Mouse (Mus musculus) stomach, postnatal 0 days (tissue): ENCODE measurements around the gene Gprin3. TPM values are rescaled to one million over a fixed set of nuclear protein-coding genes. Genes with fewer than 3 reads are reported as not detected.
"Not testable (repeated sequence)": the region's sequence is repeated elsewhere in the genome, so short reads cannot be mapped to it uniquely, and the experiment has no call there.

ENCODE experiments used
- ATAC-seq: fragments of 200-750 bp; cut with Nextera tagmentation; 2 replicates; pipeline ENCODE4 v1.8.0; 2017; ENCODE audit not compliant: low FRiP score, low TSS enrichment
- DNase-seq: peaks from one replicate; pipeline ENCODE4 v3.0.0-alpha.2; 2016; ENCODE audit warnings: low spot score
- H3K27ac ChIP-seq: fragments of 300-500 bp; sonication (generic); replicated peaks from 2 replicates; pipeline ENCODE4 v1.5.1; 2014; ENCODE audit warnings: mild to moderate bottlenecking, control low read depth
- H3K27me3 ChIP-seq: fragments of 300-500 bp; sonication (generic); 2 replicates; pipeline ENCODE4 v1.6.1; 2014; ENCODE audit warnings: low read length; ENCODE audit not compliant: control insufficient read depth, insufficient read depth
- H3K36me3 ChIP-seq: fragments of 300-500 bp; sonication (generic); 2 replicates; pipeline ENCODE4 v1.6.1; 2014; ENCODE audit warnings: low read length, mixed read lengths; ENCODE audit not compliant: control insufficient read depth, insufficient read depth
- H3K4me1 ChIP-seq: fragments of 300-500 bp; sonication (generic); replicated peaks from 2 replicates; pipeline ENCODE4 v1.6.1; 2014; ENCODE audit warnings: antibody characterized with exemption; ENCODE audit not compliant: control insufficient read depth, insufficient read depth
- H3K4me2 ChIP-seq: fragments of 300-500 bp; sonication (generic); replicated peaks from 2 replicates; pipeline ENCODE4 v1.6.1; 2014; ENCODE audit warnings: low read depth, mild to moderate bottlenecking, control low read depth, moderate library complexity
- H3K4me3 ChIP-seq: fragments of 300-500 bp; sonication (generic); 2 replicates; pipeline ENCODE4 v1.5.1; 2014; ENCODE audit warnings: low read depth, low read length, control low read depth
- H3K9ac ChIP-seq: fragments of 300-500 bp; sonication (generic); 2 replicates; pipeline ENCODE4 v1.6.1; 2014; ENCODE audit warnings: mild to moderate bottlenecking, low read length, control low read depth, mixed read lengths
- H3K9me3 ChIP-seq: fragments of 300-500 bp; sonication (generic); 2 replicates; pipeline ENCODE4 v1.6.1; 2016; ENCODE audit warnings: low read length; ENCODE audit not compliant: control insufficient read depth
- CTCF ChIP-seq: IDR thresholded peaks from 2 replicates; pipeline ENCODE4 v1.5.1; 2016; ENCODE audit warnings: antibody characterized with exemption, low read depth, mild to moderate bottlenecking, moderate library complexity
- EP300 ChIP-seq: optimal IDR thresholded peaks from 2 replicates; pipeline ENCODE3; 2016; ENCODE audit warnings: antibody characterized with exemption
- WGBS: fragments of 180-500 bp; shearing (Covaris S2); extraction: QIAGEN DNeasy Blood & Tissue Kit; methylation state at CpG from one replicate; pipeline ENCODE4 v1.1.7; 2014; 5-methylcytosine and 5-hydroxymethylcytosine counted together
- polyA plus RNA-seq: library from polyadenylated mRNA; unstranded; fragments of >200 nt; fragmentation: Nextera tagmentation; extraction: Ambion mirVana; gene quantifications from 2 replicates; pipeline ENCODE4 v1.2.1, GENCODE M21; 2015

Gene Gprin3
- polyA plus RNA-seq, 1 experiment from 2014 or later: 2.7 TPM

DNA sequence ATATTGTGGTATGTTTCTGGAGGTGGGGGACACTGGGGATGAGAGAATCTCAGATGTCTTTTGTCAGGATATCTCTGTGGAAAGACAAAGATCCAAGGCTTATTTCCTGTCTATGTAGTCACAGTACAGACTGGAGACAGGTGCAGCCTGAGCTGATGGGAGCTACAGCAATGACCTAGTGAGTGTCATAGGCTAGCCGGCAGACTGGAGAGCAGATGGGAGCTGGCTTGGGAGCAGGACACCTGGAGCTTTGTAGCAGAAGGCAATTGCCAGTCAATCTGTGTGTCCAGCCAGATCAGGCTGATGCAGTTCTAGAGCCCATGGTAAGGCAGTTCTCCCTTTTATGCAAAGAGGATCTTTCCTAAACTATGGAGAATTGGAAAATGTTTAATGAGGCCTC, 97.8 kb downstream of the Gprin3 start:
- DNase-seq: no peak
- Histone ChIP-seq H3K9me3 (no peaks in the 10 kb centered on the region), H3K9ac (no peak overlapping the region), H3K4me2 (no peak overlapping the region), H3K4me3 (no peak overlapping the region), H3K27ac (no peak overlapping the region), H3K36me3 (no peaks in the 10 kb centered on the region), H3K27me3 (no peaks in the 10 kb centered on the region), H3K4me1 (no peaks in the 10 kb centered on the region)
- TF ChIP-seq EP300 (no peak), CTCF (no peak)
- no peak for ATAC-seq
- WGBS: 57% methylated on average over 1 of the region's 1 CpGs

DNA sequence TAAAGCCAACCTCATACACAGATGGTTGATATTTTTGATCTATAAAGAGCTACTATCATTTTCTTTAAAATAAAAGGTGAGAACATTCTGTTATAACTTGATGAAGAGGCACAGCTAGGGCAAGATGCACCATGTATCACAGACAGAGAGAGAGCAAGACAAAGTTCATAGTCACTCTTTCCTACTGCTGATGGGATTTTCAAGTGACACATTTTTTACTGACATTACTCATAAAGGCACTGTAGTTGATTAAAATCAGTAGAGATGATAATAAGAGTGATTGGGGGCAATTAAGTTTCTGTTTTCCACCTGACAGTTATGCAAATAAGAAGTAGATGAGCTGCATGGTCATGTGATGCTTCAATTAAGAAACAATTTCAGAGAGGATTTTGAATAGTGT, 110.2 kb downstream of the Gprin3 start:
- Histone ChIP-seq H3K36me3 (no peaks in the 10 kb centered on the region), H3K27ac (no peak overlapping the region), H3K4me2 (no peak overlapping the region), H3K27me3 (no peaks in the 10 kb centered on the region), H3K4me1 (no peaks in the 10 kb centered on the region), H3K4me3 (no peak overlapping the region), H3K9me3 (no peaks in the 10 kb centered on the region), H3K9ac (no peak overlapping the region)
- TF ChIP-seq EP300: no peak
- no peak for TF ChIP-seq CTCF
- no peak for DNase-seq
- ATAC-seq: no peak

DNA sequence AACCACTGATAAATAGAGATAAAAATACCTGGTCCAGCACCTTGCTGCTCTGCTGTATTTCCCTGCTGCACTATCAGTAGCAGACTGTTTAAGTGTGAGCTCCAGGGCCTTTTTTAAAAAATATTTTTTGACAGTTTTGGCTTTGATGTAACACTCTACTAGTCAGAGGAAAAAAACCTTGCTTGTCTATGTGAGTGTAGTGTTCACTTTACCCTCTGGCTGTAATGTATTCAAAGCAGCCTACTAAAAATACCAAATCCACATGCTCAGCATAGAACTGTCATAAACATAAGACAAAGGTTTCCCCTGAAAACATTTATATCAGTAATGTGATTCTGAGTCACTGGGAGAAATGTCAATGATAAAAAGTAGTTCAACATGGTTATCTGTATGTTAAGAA, 111.0 kb downstream of the Gprin3 start:
- Histone ChIP-seq H3K36me3 (no peaks in the 10 kb centered on the region), H3K27ac (no peak overlapping the region), H3K4me1 (no peaks in the 10 kb centered on the region), H3K9me3 (no peaks in the 10 kb centered on the region), H3K9ac (no peak overlapping the region), H3K4me2 (no peak overlapping the region), H3K4me3 (no peak overlapping the region), H3K27me3 (no peaks in the 10 kb centered on the region)
- no peak for TF ChIP-seq EP300
- no peak for TF ChIP-seq CTCF
- ATAC-seq: no peak
- DNase-seq: no peak

DNA sequence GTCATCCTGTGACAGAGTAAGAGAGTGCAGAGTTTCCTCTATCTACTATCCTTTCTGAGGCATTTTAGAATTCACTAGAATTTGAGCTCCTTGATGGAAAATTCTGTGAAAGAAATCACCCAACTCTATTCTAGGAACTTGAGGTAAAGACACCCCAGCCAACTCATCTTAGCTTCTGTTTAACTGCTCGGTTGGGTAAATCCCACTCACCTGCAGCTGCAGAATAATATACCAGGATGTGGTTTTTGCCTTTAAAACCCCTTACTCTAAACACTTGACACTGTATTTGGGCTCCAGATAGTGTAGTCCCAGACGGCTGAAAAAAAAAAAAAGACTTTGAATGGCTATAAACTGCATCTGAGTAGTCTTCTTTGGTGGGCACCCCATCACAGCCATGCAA, 112.9 kb downstream of the Gprin3 start:
- Histone ChIP-seq H3K4me2 (no peak overlapping the region), H3K4me1 (no peaks in the 10 kb centered on the region), H3K36me3 (no peaks in the 10 kb centered on the region), H3K27me3 (no peaks in the 10 kb centered on the region), H3K9ac (no peak overlapping the region), H3K4me3 (no peak overlapping the region), H3K27ac (no peak overlapping the region), H3K9me3 (no peaks in the 10 kb centered on the region)
- DNase-seq (no peak), ATAC-seq (no peak)
- WGBS: 66% methylated on average over 2 of the region's 2 CpGs
- no peak for TF ChIP-seq EP300
- TF ChIP-seq CTCF: no peak

DNA sequence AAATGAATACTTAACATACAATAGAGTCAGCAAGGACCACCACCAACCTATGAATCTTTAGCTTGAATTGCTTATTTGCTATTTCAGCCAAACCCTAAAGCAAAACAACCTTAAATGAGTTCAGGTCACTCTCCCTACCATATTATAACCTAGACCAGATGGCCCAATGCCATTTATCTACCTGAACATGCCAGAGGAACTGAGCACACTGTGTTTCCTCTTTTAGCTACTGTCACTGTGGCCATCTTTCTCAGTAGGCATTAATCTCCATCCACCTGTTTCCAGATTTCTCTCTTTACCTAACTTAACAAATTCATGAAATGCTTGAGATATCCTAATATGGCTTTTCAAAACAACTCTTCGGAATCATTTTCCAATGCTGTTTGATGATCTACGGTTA, 114.9 kb downstream of the Gprin3 start:
- no peak for DNase-seq
- Histone ChIP-seq H3K36me3 (no peaks in the 10 kb centered on the region), H3K9me3 (no peaks in the 10 kb centered on the region), H3K27ac (no peak overlapping the region), H3K9ac (no peak overlapping the region), H3K4me1 (no peaks in the 10 kb centered on the region), H3K4me2 (no peak overlapping the region), H3K4me3 (no peak overlapping the region), H3K27me3 (no peaks in the 10 kb centered on the region)
- WGBS: 85% methylated on average over 2 of the region's 2 CpGs
- TF ChIP-seq EP300 (no peak), CTCF (no peak)
- ATAC-seq: no peak

DNA sequence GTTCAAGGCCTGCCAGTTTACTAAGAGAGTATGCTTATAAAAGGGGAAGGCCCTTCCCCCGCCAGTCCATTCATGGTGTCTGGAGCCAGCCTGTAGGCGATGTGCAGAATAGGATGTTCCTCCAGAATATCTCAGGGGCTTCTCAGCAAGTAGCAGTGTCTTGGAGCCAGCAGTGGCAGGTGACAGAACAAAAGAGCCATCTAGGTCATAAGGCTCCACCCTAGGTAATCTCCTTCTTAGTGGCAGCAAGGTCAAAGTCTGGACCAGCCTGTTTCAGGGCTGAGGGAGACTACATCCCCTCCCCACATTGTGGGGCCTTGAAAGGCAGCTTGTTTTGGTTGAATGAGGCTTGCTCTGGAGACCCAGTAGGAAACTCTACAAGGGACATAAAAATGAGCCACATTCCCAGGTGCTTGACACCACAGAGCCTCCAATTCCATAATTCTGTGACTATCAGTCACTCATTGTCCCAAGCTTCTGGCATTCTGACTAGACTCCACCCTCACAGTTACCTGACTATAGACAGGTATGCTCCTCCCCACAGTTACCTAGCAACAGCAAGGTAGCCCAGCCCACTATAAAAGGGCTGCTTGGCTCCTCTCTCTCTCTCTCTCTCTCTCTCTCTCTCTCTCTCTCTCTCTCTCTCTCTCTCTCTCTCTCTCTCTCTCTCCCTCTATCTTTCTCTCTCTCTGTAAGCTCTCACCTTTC, 121.7 kb downstream of the Gprin3 start:
- not testable (repeated sequence) for H3K4me3 ChIP-seq, H3K27me3 ChIP-seq, ATAC-seq, H3K9ac ChIP-seq, H3K27ac ChIP-seq, H3K9me3 ChIP-seq, H3K4me1 ChIP-seq, DNase-seq, H3K4me2 ChIP-seq, H3K36me3 ChIP-seq
- 90% methylated on average over 2 of the region's 2 CpGs for WGBS
